Mouse (Mus musculus) lung, postnatal 0 days (tissue): ENCODE results near the gene Syncrip. TPM values are rescaled to one million over a fixed set of nuclear protein-coding genes. Genes with fewer than 3 reads are reported as not detected.
A peak's percentile ranks its signal among the peaks of the same experiment; 100 is the strongest.

Source experiments
- ATAC-seq: fragments of 200-750 bp; cut with Nextera tagmentation; 2 replicates; pipeline ENCODE4 v1.8.0; 2017; ENCODE audit warnings: moderate library complexity
- DNase-seq: peaks from one replicate; pipeline ENCODE4 v3.0.0-alpha.2; 2016; ENCODE audit warnings: low spot score
- H3K27ac ChIP-seq: fragments of 300-500 bp; sonication (generic); 2 replicates; pipeline ENCODE4 v1.5.1; 2014; ENCODE audit warnings: antibody characterized with exemption, mild to moderate bottlenecking, low read length, mixed read lengths
- H3K27me3 ChIP-seq: fragments of 300-500 bp; sonication (generic); replicated peaks from 2 replicates; pipeline ENCODE4 v1.6.1; 2014; ENCODE audit warnings: low read length, mixed read lengths; ENCODE audit not compliant: insufficient read depth
- H3K36me3 ChIP-seq: fragments of 300-500 bp; sonication (generic); 2 replicates; pipeline ENCODE4 v1.6.1; 2014; ENCODE audit warnings: low read length, mixed read lengths; ENCODE audit not compliant: insufficient read depth
- H3K4me1 ChIP-seq: fragments of 300-500 bp; sonication (generic); 2 replicates; pipeline ENCODE4 v1.6.1; 2014; ENCODE audit warnings: antibody characterized with exemption, low read depth, low read length, mixed read lengths; ENCODE audit not compliant: insufficient read depth
- H3K4me2 ChIP-seq: fragments of 300-500 bp; sonication (generic); replicated peaks from 2 replicates; pipeline ENCODE4 v1.6.1; 2014; ENCODE audit warnings: low read depth, mild to moderate bottlenecking, low read length, moderate library complexity, mixed read lengths
- H3K4me3 ChIP-seq: fragments of 300-500 bp; sonication (generic); 2 replicates; pipeline ENCODE4 v1.5.1; 2014; ENCODE audit warnings: low read depth, low read length
- H3K9ac ChIP-seq: fragments of 300-500 bp; sonication (generic); replicated peaks from 2 replicates; pipeline ENCODE4 v1.6.1; 2014; ENCODE audit warnings: low read depth, mild to moderate bottlenecking
- H3K9me3 ChIP-seq: fragments of 300-500 bp; sonication (generic); 2 replicates; pipeline ENCODE4 v1.6.1; 2016; ENCODE audit warnings: low read length, mixed read lengths
- CTCF ChIP-seq: IDR thresholded peaks from 2 replicates; pipeline ENCODE4 v1.5.1; 2016; ENCODE audit warnings: antibody characterized with exemption, mild to moderate bottlenecking
- EP300 ChIP-seq: IDR thresholded peaks from 2 replicates; pipeline ENCODE4 v1.6.1; 2016; ENCODE audit warnings: antibody characterized with exemption, mild to moderate bottlenecking, control low read depth
- WGBS: fragments of 180-500 bp; shearing (Covaris S2); extraction: QIAGEN DNeasy Blood & Tissue Kit; methylation state at CpG from one replicate; pipeline ENCODE4 v1.1.7; 2014; 5-methylcytosine and 5-hydroxymethylcytosine counted together
- polyA plus RNA-seq: library from polyadenylated mRNA; unstranded; fragments of >200 nt; fragmentation: Nextera tagmentation; extraction: Ambion mirVana; gene quantifications from 2 replicates; pipeline ENCODE4 v1.2.1, GENCODE M21; 2015

The Syncrip gene
- polyA plus RNA-seq, 1 experiment from 2014 or later: 36.0 TPM

GRCm38 (mm10) chr9:88404088-88404487 is 78.3 kb downstream of the Syncrip start:
- H3K4me1 ChIP-seq: no peaks in the 10 kb centered on the region
- H3K27ac ChIP-seq: peak overlapping the region; percentile 21; the same call in 1 of the 2 replicates
- peaks cover 9% of the 10 kb centered on the region; the same call in 1 of the 2 replicates for H3K36me3 ChIP-seq
- 0 out of 2 replicates have a peak overlapping the region, but pooled peaks have one; percentile 17 for H3K4me2 ChIP-seq
- no peak overlapping the region for H3K9ac ChIP-seq
- H3K4me3 ChIP-seq: no peak overlapping the region
- H3K27me3 ChIP-seq: no peaks in the 10 kb centered on the region
- DNase-seq (peak; percentile 83), ATAC-seq (peak; percentile 84)
- 45% methylated on average over 10 of the region's 10 CpGs for WGBS
- H3K9me3 ChIP-seq: no peaks in the 10 kb centered on the region
- no peak for TF ChIP-seq CTCF
- TF ChIP-seq EP300: no peak

GRCm38 (mm10) chr9:88398461-88398860 is 83.9 kb downstream of the Syncrip start:
- H3K4me3 ChIP-seq: no peak overlapping the region
- no peak overlapping the region for H3K9ac ChIP-seq
- 63% methylated on average over 1 of the region's 1 CpGs for WGBS
- TF ChIP-seq CTCF: 0 out of 2 replicates have a peak, but pooled peaks have one; percentile 8
- no peak for TF ChIP-seq EP300
- no peak overlapping the region for H3K27ac ChIP-seq
- H3K27me3 ChIP-seq: no peaks in the 10 kb centered on the region
- H3K9me3 ChIP-seq: no peaks in the 10 kb centered on the region
- DNase-seq (peak; percentile 50), ATAC-seq (no peak)
- no peaks in the 10 kb centered on the region for H3K4me1 ChIP-seq
- H3K36me3 ChIP-seq: peaks cover 13% of the 10 kb centered on the region; the same call in 1 of the 2 replicates
- H3K4me2 ChIP-seq: no peak overlapping the region

Other genes with a start within 250 kb of the Syncrip start
- 5.3 and 5.8 TPM in 2 replicates for gene Nt5e, start 155.4 kb downstream of the Syncrip start, polyA plus RNA-seq
- gene Snx14, start 43.6 kb downstream of the Syncrip start, polyA plus RNA-seq: 20.3 and 23.3 TPM in 2 replicates
- not detected in 2 replicates for gene Gm20537, start 26.0 kb downstream of the Syncrip start, polyA plus RNA-seq
- 10.5 and 11.5 TPM in 2 replicates for gene Zfp949, start 65.4 kb upstream of the Syncrip start, polyA plus RNA-seq
- 0.08 TPM in 1 of 2 replicates, not detected in the other for gene Trim43a, start 98.3 kb upstream of the Syncrip start, polyA plus RNA-seq
- gene Mthfsl, start 237.7 kb upstream of the Syncrip start, polyA plus RNA-seq: 52.5 and 58.2 TPM in 2 replicates
- 18.0 and 18.2 TPM in 2 replicates for gene Bcl2a1d, start 249.3 kb upstream of the Syncrip start, polyA plus RNA-seq